Mouse (Mus musculus): ENCODE measurements at regions not wholly inside any gene's neighbourhood (a gene's known extent, or its start where the extent isn't known, plus 50 kb on each side); places are given as distances from the start of the nearest gene placed in this dataset.

DNA sequence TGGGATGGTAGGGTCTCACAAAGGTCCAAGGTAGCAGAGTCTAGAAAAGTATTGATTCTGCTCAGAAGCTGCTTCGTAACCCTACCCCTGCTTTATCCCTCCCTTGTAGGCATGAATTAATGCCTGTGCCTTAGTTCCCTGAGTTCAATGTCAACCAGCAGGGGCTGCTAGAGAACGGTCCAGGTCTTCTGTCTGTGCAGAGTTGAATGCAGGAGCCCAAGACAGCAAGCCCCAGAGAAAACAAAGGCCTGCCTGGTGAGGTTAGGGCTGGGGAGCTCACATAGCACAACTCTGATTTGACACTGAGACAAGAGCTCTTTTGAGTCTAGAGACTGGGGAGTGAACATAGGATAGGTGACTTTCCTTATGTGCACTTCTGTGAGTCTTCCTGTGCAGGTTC, 56.6 kb downstream of the Olig3 start:
- peak; percentile 1 for DNase-seq (ENCODE audit: low spot score)

DNA sequence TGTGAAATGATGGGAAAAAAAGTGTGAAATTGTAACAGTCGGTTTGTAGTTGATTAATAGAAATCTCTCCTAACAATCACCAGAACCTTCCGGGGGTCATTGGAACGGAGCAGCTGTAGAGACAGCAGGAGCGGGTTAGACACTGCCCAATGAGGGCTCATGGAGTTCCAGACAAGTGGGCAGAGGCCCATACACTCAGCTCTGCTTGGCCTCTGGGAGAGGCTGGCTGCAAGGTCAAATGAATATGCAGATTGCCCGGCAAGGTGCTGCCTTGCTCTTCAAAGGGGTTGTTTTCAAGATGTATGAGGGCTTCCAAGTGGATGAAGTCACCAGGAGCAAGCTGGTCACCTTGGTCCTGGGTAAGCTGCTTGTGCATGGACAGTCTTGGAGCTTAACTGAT, 57.6 kb downstream of the Olig3 start:
- DNase-seq (ENCODE audit: low spot score) = no peak

- no peak for DNase-seq (ENCODE audit: low spot score)
Observed at GRCm38 (mm10) chr10:19414834-19415233, 58.5 kb downstream of the Olig3 start.

DNA sequence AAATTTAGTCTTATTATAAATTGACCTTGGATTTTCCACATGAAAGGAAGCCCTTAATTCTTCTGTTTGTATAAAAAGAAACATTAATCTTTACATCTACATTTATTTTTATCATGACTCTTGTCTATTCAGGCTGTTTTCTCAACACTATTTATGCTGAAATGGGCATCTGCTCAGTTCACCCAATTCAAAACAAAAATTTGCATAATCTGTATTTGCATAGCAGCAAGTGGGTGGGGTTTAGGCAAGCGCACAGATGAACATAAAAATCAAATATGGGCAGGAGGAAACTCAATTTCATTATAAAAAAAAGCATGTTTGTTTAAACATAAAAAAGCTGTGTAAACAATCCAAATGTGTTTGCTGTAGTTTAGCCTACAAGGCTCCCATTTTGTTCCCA, 67.7 kb downstream of the Olig3 start:
- no peak for DNase-seq (ENCODE audit: low spot score)

- no peak for DNase-seq (ENCODE audit: low spot score)
Observed at GRCm38 (mm10) chr10:19424961-19425360, 68.6 kb downstream of the Olig3 start.

DNA sequence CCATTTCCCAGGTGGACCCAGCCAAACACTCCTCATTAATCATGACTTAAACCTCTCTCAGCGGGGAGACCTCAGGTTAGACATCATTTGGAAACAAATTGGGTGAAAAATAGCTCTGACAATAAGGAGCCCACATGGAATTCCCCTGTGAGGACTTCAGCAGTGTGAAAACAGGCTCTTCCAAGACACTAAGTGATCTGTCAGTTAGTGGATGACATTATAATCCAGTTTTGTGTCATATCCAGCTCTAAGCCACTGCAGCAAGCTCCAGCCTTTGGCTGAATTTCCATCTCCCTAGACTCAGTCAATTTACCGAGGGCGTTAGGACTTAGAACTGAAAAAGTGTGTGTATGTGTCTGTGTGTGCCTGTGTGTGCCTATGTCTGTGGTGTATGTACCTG, 70.5 kb downstream of the Olig3 start:
- DNase-seq (ENCODE audit: low spot score) = no peak

- no peak for DNase-seq (ENCODE audit: low spot score)
Observed at GRCm38 (mm10) chr10:19432515-19432914, 76.2 kb downstream of the Olig3 start.

DNA sequence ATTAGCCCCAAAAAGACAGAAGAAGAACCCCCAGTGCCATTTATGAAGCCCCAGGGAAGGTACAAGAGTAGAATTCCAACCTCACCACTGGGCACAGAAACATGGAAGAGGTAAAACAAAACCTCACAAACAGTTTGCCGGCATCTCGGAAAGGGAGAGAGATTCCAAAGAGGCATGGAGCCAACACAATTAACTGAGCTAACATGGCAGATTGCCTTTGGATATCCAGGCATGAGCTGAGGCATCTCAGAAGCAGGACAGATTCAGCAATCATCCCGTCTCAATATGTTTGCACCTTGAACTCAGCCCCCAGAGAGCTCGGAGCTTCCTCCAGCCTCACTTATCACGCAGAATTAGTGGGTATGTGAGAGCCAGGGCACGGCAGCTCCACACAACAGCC, 78.3 kb downstream of the Olig3 start:
- no peak for DNase-seq (ENCODE audit: low spot score)

- DNase-seq (ENCODE audit: low spot score) = no peak
Observed at GRCm38 (mm10) chr10:19441807-19442206, 85.5 kb downstream of the Olig3 start.

- DNase-seq (ENCODE audit: low spot score) = no peak
Observed at GRCm38 (mm10) chr10:19443516-19443915, 87.2 kb downstream of the Olig3 start.

- DNase-seq (ENCODE audit: low spot score) = no peak
Observed at GRCm38 (mm10) chr10:19448838-19449559, 92.7 kb downstream of the Olig3 start.

DNA sequence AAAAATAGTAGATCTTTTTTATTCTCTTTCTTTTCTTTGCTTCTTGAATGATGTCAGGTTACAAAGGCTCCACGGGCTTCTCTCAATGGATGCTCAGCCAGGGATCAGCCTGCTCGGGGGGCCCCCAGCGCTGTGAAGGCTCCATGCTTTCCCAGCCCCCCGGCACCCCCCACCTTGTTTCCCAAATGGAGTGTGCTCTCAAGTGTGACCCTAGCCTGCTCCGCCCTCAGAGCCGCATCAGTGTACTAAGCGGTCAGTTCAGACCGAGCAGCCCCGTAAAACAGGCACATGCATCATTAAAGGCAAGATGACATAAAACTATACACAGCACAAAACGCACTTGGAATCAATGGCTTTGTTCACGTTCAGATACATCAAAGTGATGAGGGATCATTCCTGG, 102.7 kb downstream of the Olig3 start:
- DNase-seq (ENCODE audit: low spot score) = no peak

DNA sequence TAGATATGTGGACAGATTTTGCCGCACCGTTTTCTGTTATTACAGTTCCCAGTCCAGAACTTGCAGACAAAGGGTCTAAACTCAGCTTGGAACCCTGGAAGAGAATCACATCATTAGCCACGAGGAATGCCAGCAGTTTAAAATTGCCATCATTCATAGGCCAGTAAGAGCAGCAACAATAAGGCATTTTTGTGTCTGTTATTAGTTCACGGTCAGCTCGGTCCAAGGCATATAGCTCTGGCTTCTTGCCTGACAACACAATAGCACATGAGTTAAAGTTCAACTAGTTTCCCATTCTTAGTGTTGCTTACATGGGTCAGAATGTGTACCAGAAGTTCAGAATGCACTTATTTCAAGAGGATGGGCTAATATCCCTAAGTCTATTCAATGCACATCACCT, 103.4 kb downstream of the Olig3 start:
- DNase-seq (ENCODE audit: low spot score) = no peak

- DNase-seq (ENCODE audit: low spot score) = no peak
Observed at GRCm38 (mm10) chr10:19460164-19460563, 103.8 kb downstream of the Olig3 start.

GRCm38 (mm10) chr10:19463800-19464199, 107.5 kb downstream of the Olig3 start:
- DNase-seq (ENCODE audit: low spot score) = no peak

GRCm38 (mm10) chr10:19464504-19464903, 108.2 kb downstream of the Olig3 start:
- DNase-seq (ENCODE audit: low spot score) = no peak

GRCm38 (mm10) chr10:19471349-19472040, 115.2 kb downstream of the Olig3 start:
- DNase-seq (ENCODE audit: low spot score) = peak; percentile 28

GRCm38 (mm10) chr10:19472066-19472465, 115.7 kb downstream of the Olig3 start:
- DNase-seq (ENCODE audit: low spot score) = no peak

DNA sequence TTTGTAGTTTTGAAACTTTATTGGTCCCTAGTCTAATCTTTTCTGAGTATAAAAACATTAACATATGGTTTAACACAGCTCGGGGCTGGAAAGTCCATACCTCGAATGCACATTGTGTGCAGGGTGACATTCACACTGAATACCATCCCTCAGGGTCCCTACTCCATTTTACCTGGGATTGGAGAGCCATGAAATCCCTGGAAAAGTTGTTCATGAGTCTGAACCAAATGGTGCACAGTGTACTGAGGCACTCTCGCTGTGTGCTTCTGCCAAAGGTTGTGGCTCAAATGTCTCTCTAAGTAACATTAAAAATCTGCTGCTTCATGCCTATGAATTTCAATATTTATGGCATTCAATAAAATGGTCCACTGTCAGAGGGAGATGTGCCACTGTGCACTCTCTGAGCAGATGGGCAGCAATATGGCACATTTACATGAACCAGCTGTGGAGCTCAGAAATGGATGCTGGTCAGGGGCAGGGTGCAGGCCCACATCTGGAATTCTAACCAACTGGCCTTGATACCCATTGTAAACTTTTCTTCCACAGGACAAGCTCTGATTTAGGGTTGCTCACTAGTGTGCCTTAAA, 116.7 kb downstream of the Olig3 start:
- DNase-seq (ENCODE audit: low spot score) = no peak

DNA sequence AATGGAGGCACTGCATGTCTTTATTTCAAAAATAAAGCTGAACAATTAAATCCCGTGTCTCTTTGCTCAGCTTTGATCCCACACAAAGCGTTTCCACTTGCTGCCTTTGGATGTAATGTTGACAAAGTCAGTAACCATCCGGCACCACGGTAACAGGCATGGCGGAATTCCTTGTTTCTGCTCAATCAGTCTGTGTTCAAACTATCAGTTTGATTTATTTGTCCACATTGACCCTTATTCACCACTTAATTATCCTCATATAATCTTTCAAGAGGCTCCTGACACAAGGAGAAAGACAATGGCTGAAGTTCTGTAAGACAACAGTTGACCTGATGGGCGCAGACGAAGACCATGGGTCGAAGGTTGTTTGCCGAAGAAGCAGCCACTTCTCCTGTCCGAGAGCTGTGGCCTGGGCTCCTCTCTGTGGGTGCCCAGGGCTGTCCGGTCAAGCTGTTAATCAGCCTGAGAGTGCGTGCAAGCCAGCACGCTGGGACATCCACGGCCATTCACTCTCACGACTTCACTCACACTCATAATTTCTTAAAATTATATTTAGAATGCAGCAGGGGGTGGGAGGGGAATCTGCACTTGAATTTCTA, 106.1 kb upstream of the Ifngr1 start:
- no peak for DNase-seq (ENCODE audit: low spot score)

DNA sequence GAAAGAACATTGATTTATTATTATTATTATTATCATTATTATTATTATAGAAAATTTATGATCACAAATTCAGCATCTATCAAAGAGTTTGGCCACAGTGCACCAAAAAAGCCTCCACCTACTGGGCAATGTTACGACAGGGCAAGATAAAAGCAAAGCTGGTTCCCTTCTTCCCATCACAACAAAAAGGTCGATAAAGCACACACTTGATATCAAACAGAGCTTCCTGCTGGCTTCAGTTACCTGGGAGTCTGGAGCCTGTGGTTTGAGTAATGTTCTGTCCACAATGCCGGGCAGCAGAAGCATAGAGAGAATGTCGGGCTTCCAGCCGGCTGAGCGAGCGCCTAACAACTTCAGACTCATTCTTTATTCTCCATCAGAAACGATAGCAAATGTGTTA, 101.2 kb upstream of the Ifngr1 start:
- DNase-seq (ENCODE audit: low spot score) = no peak

- peak; percentile 78 for DNase-seq (ENCODE audit: low spot score)
Observed at GRCm38 (mm10) chr10:19491513-19492380, 100.0 kb upstream of the Ifngr1 start.
